In genomic region chr10:121687511-121687910, GRCm38 (mm10) we compare ENCODE assay signal across 25 mouse cellular contexts. TPM values are rescaled to one million over a fixed set of nuclear protein-coding genes. Genes with fewer than 3 reads are reported as not detected.
DNase-seq lines count a peak whose midpoint lies in the region; ATAC-seq and TF ChIP-seq lines count a peak whose summit lies in the region.
"Had no signal": no experiment of that assay in that cellular context is flagged by ENCODE, and none has a peak within 500 bp of the region (broad histone marks: within the 10 kb centered on the region; RNA-seq: fewer than 3 reads in every experiment).

No protein-coding gene starts in this region.

- 78% methylated on average over 7 of the region's 7 CpGs for WGBS in kidney, postnatal 0 days
- 79% methylated on average over 7 of the region's 7 CpGs for WGBS in kidney, adult 2 months

- no peaks in the 10 kb centered on the region for H3K9me3 ChIP-seq in kidney, postnatal 0 days (replicated peaks; ENCODE audit: low read length)
- H3K9me3 ChIP-seq in CH12.LX (replicated peaks; ENCODE audit: low read length): no peaks in the 10 kb centered on the region
- H3K9me3 ChIP-seq: hindbrain, embryonic 15.5 days; midbrain, embryonic 15.5 days; neural tube, embryonic 13.5 days had no signal

- no peaks in the 10 kb centered on the region for H3K79me2 ChIP-seq in CH12.LX (replicated peaks; ENCODE audit: control insufficient read depth, extremely low read depth, insufficient read depth, poor library complexity, severe bottlenecking)

- no peaks in the 10 kb centered on the region for H3K4me1 ChIP-seq in kidney, postnatal 0 days (replicated peaks; ENCODE audit: insufficient read depth, low read length)
- no peaks in the 10 kb centered on the region for H3K4me1 ChIP-seq in kidney, adult 2 months (ENCODE audit: control insufficient read depth, insufficient read depth, low read length)
- no peaks in the 10 kb centered on the region for H3K4me1 ChIP-seq in CH12.LX (ENCODE audit: control insufficient read depth in 1 of 2, insufficient read depth in 2 of 2)
- H3K4me1 ChIP-seq in cortical plate, adult 2 months (ENCODE audit: control insufficient read depth, insufficient read depth, low read length): no peaks in the 10 kb centered on the region
- H3K4me1 ChIP-seq: hindbrain, embryonic 15.5 days; neural tube, embryonic 13.5 days had no signal

- in situ Hi-C loops in CH12.LX (cut with MboI; ENCODE audit: low pct_ligation_motif_present, low pct_unique_long_range_greater_than_20kb, low sequenced_read_pairs): loop anchor here (25.0 kb wide), 1 partner anchor 850 kb away; no protein-coding TSS in a partner anchor

- no peak overlapping the region for H3K27ac ChIP-seq in gastrocnemius, adult 2 months
- H3K27ac ChIP-seq in kidney, postnatal 0 days: no peak overlapping the region
- H3K27ac ChIP-seq in kidney, adult 2 months (ENCODE audit: insufficient read depth, low read depth, low read length): no peak overlapping the region
- no peak overlapping the region for H3K27ac ChIP-seq in CH12.LX (ENCODE audit: insufficient read depth, low read depth)
- no peak overlapping the region for H3K27ac ChIP-seq in cortical plate, adult 2 months (ENCODE audit: insufficient read depth, low read length)
- H3K27ac ChIP-seq: hindbrain, embryonic 15.5 days; midbrain, embryonic 15.5 days; neural tube, embryonic 13.5 days had no signal

- dilution Hi-C loops in CH12.LX (cut with MboI; ENCODE audit: extremely low pct_ligation_motif_present, extremely low pct_unique_long_range_greater_than_20kb, low sequenced_read_pairs): no loop called here

- H3K4me2 ChIP-seq in kidney, postnatal 0 days (ENCODE audit: low read length): no peak overlapping the region
- H3K4me2 ChIP-seq in CH12.LX (ENCODE audit: insufficient read depth, low read depth, poor library complexity, severe bottlenecking): no peak overlapping the region
- H3K4me2 ChIP-seq: hindbrain, embryonic 15.5 days; midbrain, embryonic 15.5 days; neural tube, embryonic 13.5 days had no signal

- H3K27me3 ChIP-seq in kidney, postnatal 0 days (ENCODE audit: insufficient read depth, low read length): no peaks in the 10 kb centered on the region
- no peaks in the 10 kb centered on the region for H3K27me3 ChIP-seq in kidney, adult 2 months (replicated peaks; ENCODE audit: control insufficient read depth, insufficient read depth, low read length)
- no peaks in the 10 kb centered on the region for H3K27me3 ChIP-seq in CH12.LX (replicated peaks)
- H3K27me3 ChIP-seq: hindbrain, embryonic 15.5 days; midbrain, embryonic 15.5 days; neural tube, embryonic 13.5 days had no signal

- TF ChIP-seq CTCF in gastrocnemius, adult 2 months (IDR thresholded peaks at IDR 0.05): peak; percentile 7; the same call in 1 of the 2 replicates
- TF ChIP-seq CTCF in kidney, postnatal 0 days (IDR thresholded peaks at IDR 0.05; ENCODE audit: low read depth): peak; percentile 13; the same call in 1 of the 2 replicates
- TF ChIP-seq CTCF in kidney, adult 2 months (conservative IDR thresholded peaks at IDR 0.05; ENCODE audit: insufficient read depth, insufficient read length, low read depth, low read length): no peak
- peak in 1 of 2 experiments; percentile 65; a peak in 2 of 4 replicates for TF ChIP-seq CTCF in CH12.LX (conservative IDR thresholded peaks at IDR 0.05 in 1 of 2, IDR thresholded peaks at IDR 0.05 in 1 of 2; ENCODE audit: low read depth in 2 of 2, low read length in 2 of 2)
- 0 out of 2 replicates have a peak, but pooled peaks have one; percentile 3 for TF ChIP-seq CTCF in cortical plate, adult 2 months (IDR thresholded peaks at IDR 0.05; ENCODE audit: extremely low read depth, insufficient read depth, low read length)

- no peak for TF ChIP-seq POLR2A in kidney, adult 2 months (IDR thresholded peaks at IDR 0.05; ENCODE audit: low read depth, low read length)
- no peak for TF ChIP-seq POLR2A in CH12.LX (IDR thresholded peaks at IDR 0.05; ENCODE audit: low read depth, low read length)
- TF ChIP-seq POLR2A in cortical plate, adult 2 months (IDR thresholded peaks at IDR 0.05; ENCODE audit: extremely low read depth, insufficient read depth, low read length): no peak

- no peak overlapping the region for H3K9ac ChIP-seq in kidney, postnatal 0 days (ENCODE audit: low read depth, low read length)
- H3K9ac ChIP-seq in CH12.LX (ENCODE audit: insufficient read depth, low read depth): no peak overlapping the region
- H3K9ac ChIP-seq: hindbrain, embryonic 15.5 days; liver, postnatal 0 days; midbrain, embryonic 15.5 days; neural tube, embryonic 13.5 days had no signal

- intact Hi-C loops in gastrocnemius, adult 2 months (cut with DNase I): loop anchor here (2.0 kb wide), 1 partner anchor 365 kb away; no protein-coding TSS in a partner anchor

- H3K4me3 ChIP-seq in gastrocnemius, adult 2 months: no peak overlapping the region
- H3K4me3 ChIP-seq in kidney, postnatal 0 days (replicated peaks; ENCODE audit: low read depth, low read length): no peak overlapping the region
- no peak overlapping the region for H3K4me3 ChIP-seq in kidney, adult 2 months (ENCODE audit: insufficient read depth, low read depth, low read length)
- no peak overlapping the region for H3K4me3 ChIP-seq in CH12.LX (replicated peaks in 1 of 3; ENCODE audit: low read depth in 2 of 3, low read length in 2 of 3, poor library complexity in 1 of 3)
- H3K4me3 ChIP-seq in cortical plate, adult 2 months (ENCODE audit: insufficient read depth, low read length): no peak overlapping the region
- H3K4me3 ChIP-seq: hindbrain, embryonic 15.5 days; midbrain, embryonic 15.5 days; neural tube, embryonic 13.5 days had no signal

- no peak for TF ChIP-seq EP300 in CH12.LX (IDR thresholded peaks at IDR 0.05; ENCODE audit: low read length)

- H3K36me3 ChIP-seq in kidney, postnatal 0 days (ENCODE audit: insufficient read depth, low read length): no peaks in the 10 kb centered on the region
- H3K36me3 ChIP-seq in kidney, adult 2 months (ENCODE audit: control insufficient read depth, insufficient read depth, low read length): no peaks in the 10 kb centered on the region
- no peaks in the 10 kb centered on the region for H3K36me3 ChIP-seq in CH12.LX (replicated peaks in 1 of 2; ENCODE audit: control insufficient read depth in 1 of 2, insufficient read depth in 1 of 2, low read length in 1 of 2)
- H3K36me3 ChIP-seq: G1E; hindbrain, embryonic 15.5 days; midbrain, embryonic 15.5 days; neural tube, embryonic 13.5 days had no signal

- DNase-seq in gastrocnemius, adult 2 months: no peak
- no peak for DNase-seq in gastrocnemius, postnatal 25 days
- DNase-seq in kidney, postnatal 0 days (ENCODE audit: low spot score): no peak
- DNase-seq in kidney, adult 2 months: no peak
- DNase-seq in CH12.LX (ENCODE audit: extremely low read depth): peak; percentile 21
- DNase-seq: adrenal gland, postnatal 14 days; cerebellum, adult 8-10 months; cerebellum, postnatal 36 days; heart, postnatal 36 days; kidney, adult 11 months; liver, postnatal 0 days; right cerebral cortex, postnatal 4 days; thymus, postnatal 25 days had no signal

- no peak; the same call in none of the 2 replicates for TF ChIP-seq RAD21 in CH12.LX (IDR thresholded peaks at IDR 0.05; ENCODE audit: low read depth, low read length)

- no peak for ATAC-seq in kidney, postnatal 0 days (replicated peaks; ENCODE audit: low FRiP score, low read depth)
- ATAC-seq in inflammation-experienced regulatory T-cells, adult 6 months: no peak
- ATAC-seq: CD4-positive, CD25-positive, alpha-beta regulatory T cell, adult 4 months; forebrain, embryonic 14.5 days; liver, postnatal 0 days; midbrain, embryonic 15.5 days had no signal

TF ChIP-seq in CH12.LX, 34 proteins besides CTCF, POLR2A, EP300 and RAD21:
- TF ChIP-seq JUN (IDR thresholded peaks at IDR 0.05; ENCODE audit: insufficient read depth, low read depth, low read length): no peak
- TF ChIP-seq IRF4 (IDR thresholded peaks at IDR 0.05; ENCODE audit: low read depth, low read length): no peak
- no peak for TF ChIP-seq BHLHE40 (IDR thresholded peaks at IDR 0.05; ENCODE audit: low read depth, low read length)
- no peak for TF ChIP-seq E2F4 (IDR thresholded peaks at IDR 0.05; ENCODE audit: insufficient replicate concordance, low read depth, low read length)
- TF ChIP-seq USF2 (conservative IDR thresholded peaks at IDR 0.05; ENCODE audit: low read depth, low read length): no peak
- TF ChIP-seq ZNF384 (IDR thresholded peaks at IDR 0.05; ENCODE audit: low read depth, low read length): no peak
- no peak for TF ChIP-seq CHD1 (IDR thresholded peaks at IDR 0.05; ENCODE audit: low read depth, low read length)

RNA-seq across cellular contexts. Expression of gene D930020B18Rik, which starts 46.1 kb away (rescaled TPM):
- not detected for total RNA-seq in gastrocnemius, adult 2 months (2021)
- total RNA-seq in gastrocnemius, postnatal 25 days (2021): not detected
- 0.21 and 0.23 TPM in 2 replicates for polyA plus RNA-seq in kidney, postnatal 0 days (2015; fragmentation: Nextera tagmentation; extraction: Ambion mirVana)
- polyA plus RNA-seq in kidney, adult 2 months (2012; rRNA removed): 0.02 TPM in 1 of 2 replicates, not detected in the other
- total RNA-seq in CH12.LX (2012; rRNA removed) (not detected in 2 replicates), CH12.LX (2014; rRNA removed) (not detected in 2 replicates)
- not detected in 2 replicates for polyA plus RNA-seq in CH12.LX (2012; ENCODE audit: insufficient read length, low read depth)
- 0.31 and 0.38 TPM in 2 replicates for polyA plus RNA-seq in cortical plate, adult 2 months (2012; rRNA removed)
- 1 to 10 TPM in 2 of 3 experiments, not detected in 1; 1.4 TPM for polyA plus RNA-seq in inflammation-experienced regulatory T-cells, adult 6 months (2017; shearing (Covaris generic))
- total RNA-seq: adrenal gland, postnatal 14 days; gastrocnemius, adult 8-10 months; heart, postnatal 36 days; liver, adult 2 months; megakaryocyte-erythroid progenitor cell, adult 5-6 weeks had no signal
- polyA plus RNA-seq: G1E; heart, embryonic 14.5 days; liver, adult 2 months; liver, postnatal 0 days had no signal

RNA-seq across cellular contexts. Expression of gene BC048403, which starts 52.2 kb away (rescaled TPM):
- total RNA-seq in gastrocnemius, adult 2 months (2021): 1 to 10 TPM; 1.5 to 2.0 TPM
- total RNA-seq in gastrocnemius, postnatal 25 days (2021): 1 to 10 TPM in 1 of 2 experiments, under 1 TPM in 1; 0.86 to 1.5 TPM
- 3.2 and 3.5 TPM in 2 replicates for polyA plus RNA-seq in kidney, postnatal 0 days (2015; fragmentation: Nextera tagmentation; extraction: Ambion mirVana)
- 5.2 and 5.5 TPM in 2 replicates for polyA plus RNA-seq in kidney, adult 2 months (2012; rRNA removed)
- total RNA-seq in CH12.LX (2012; rRNA removed) (4.0 and 5.9 TPM in 2 replicates), CH12.LX (2014; rRNA removed) (1.9 and 2.2 TPM in 2 replicates)
- 9.2 and 11.9 TPM in 2 replicates for polyA plus RNA-seq in CH12.LX (2012; ENCODE audit: insufficient read length, low read depth)
- 7.6 and 8.6 TPM in 2 replicates for polyA plus RNA-seq in cortical plate, adult 2 months (2012; rRNA removed)
- polyA plus RNA-seq in inflammation-experienced regulatory T-cells, adult 6 months (2017; shearing (Covaris generic)): 1 to 10 TPM; 2.8 to 4.6 (median 4.5) TPM
